Mouse (Mus musculus) subcutaneous adipose tissue, adult 2 months (tissue): Measurements from ENCODE around the gene Rgcc. TPM values are rescaled to one million over a fixed set of nuclear protein-coding genes. Genes with fewer than 3 reads are reported as not detected.

Experiments
- polyA plus RNA-seq: library from polyadenylated mRNA; depleted of rRNA; stranded (reverse); fragments of >200 nt; gene quantifications from 2 replicates; pipeline ENCODE4 v1.2.3, GENCODE M21; 2012; ENCODE audit warnings: low replicate concordance; rRNA removed

The Rgcc gene
- 458 and 1,202 TPM in 2 replicates for polyA plus RNA-seq

DNA sequence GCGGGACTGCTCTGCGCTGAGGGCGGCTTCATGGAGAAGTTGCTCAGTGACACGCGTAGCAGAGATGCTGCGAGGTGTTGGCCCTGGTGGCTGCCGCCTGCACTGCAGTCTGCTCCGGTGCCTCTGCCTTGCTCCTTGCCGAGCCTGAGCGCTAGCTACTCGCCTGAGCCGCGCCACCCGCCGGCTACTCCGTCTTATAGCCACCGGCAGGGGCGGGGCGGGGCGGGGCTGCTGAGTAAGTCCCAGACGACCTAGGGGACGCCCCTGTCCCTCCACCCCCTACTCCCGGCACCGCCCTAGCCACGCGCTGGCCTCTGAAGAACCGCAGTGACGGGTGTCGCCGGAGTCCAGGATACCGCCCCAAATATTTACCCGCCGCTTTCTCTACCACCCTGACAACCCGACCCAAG, at the start of gene Rgcc:
Gene Rgcc, minus strand, starts transcription at position 180 of the 410 bp plus-strand sequence.

Other genes starting within 250 kb of the Rgcc start
- not detected in 2 replicates for gene Zfp957, start 54.3 kb downstream of the Rgcc start, polyA plus RNA-seq
- 2.6 and 4.8 TPM in 2 replicates for gene Naa16, start 89.1 kb upstream of the Rgcc start, polyA plus RNA-seq
- gene Mtrf1, start 96.1 kb upstream of the Rgcc start, polyA plus RNA-seq = 3.4 and 4.0 TPM in 2 replicates
- 3.0 and 6.3 TPM in 2 replicates for gene Kbtbd7, start 124.9 kb upstream of the Rgcc start, polyA plus RNA-seq
- gene Kbtbd6, start 150.2 kb upstream of the Rgcc start, polyA plus RNA-seq = 0.26 and 0.67 TPM in 2 replicates
- gene Elf1, start 179.5 kb upstream of the Rgcc start, polyA plus RNA-seq = 13.7 and 18.8 TPM in 2 replicates
- gene Wbp4, start 179.9 kb upstream of the Rgcc start, polyA plus RNA-seq = 4.4 and 5.8 TPM in 2 replicates